Mouse (Mus musculus): ENCODE data around the gene Tmtc2.

- TF ChIP-seq GATA1 (IDR thresholded peaks at IDR 0.05; ENCODE audit: borderline replicate concordance, low read length): no peak
- no peak for TF ChIP-seq FLI1 (IDR thresholded peaks at IDR 0.05; ENCODE audit: low read length)
Observed at GRCm38 (mm10) chr10:105507982-105508786, 66.1 kb downstream of the Tmtc2 start.

All from megakaryocyte, embryonic 14.5 days (primary cell).